Mouse (Mus musculus): ENCODE results near the gene Cgref1. TPM values are rescaled to one million over a fixed set of nuclear protein-coding genes. Genes with fewer than 3 reads are reported as not detected.

The Cgref1 gene
- polyA plus RNA-seq, 1 experiment from 2014 or later: 14.2 TPM

DNA sequence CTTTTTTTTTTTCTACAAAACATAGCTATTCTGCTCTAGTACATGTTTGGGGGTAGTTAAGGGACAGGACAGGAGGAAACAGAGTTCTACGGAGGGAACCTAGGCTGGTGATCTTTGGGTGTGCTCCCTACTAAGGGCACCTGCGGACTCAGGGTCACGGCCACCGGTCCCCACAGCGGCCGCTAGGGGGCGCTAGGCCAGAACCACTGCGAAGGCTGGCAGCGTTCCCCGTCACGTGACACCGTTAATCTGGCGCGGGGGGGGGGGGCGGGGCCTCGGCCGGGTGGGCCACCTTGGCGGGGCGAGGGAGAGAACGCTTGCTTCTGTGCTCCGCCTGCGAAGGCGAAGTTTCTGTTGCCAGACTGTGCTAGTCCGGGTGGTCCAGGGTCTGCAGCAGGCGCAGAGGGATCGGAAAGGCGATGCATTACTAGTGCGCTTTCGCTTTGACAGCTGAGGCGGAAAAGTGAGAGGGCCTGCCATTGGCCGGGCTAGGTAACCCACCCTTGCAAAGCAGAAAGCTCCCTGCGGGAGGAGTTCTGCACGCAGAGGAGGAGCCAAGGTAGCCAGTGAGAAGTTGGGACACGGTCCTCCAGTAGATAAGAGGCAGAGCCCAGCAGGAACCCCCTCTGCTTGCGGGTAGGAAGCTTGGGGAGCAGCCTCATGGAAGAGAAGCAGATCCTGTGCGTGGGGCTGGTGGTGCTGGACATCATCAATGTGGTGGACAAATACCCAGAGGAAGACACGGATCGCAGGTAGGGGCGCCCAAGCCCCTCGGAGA lies 23.9 kb downstream of the Cgref1 start, which contains the start of gene Khk:
Gene Khk, plus strand, starts transcription at position 176 of the 778 bp plus-strand sequence.
- Histone ChIP-seq H3K9ac (peak within 1 kb of the TSS; percentile 52), H3K4me3 (peak within 1 kb of the TSS; percentile 40), H3K27me3 (peaks cover 15% of the 10 kb centered on the region), H3K27ac (peak within 1 kb of the TSS; percentile 62), H3K4me1 (peaks cover 26% of the 10 kb centered on the region), H3K9me3 (replicated peaks) (no peaks in the 10 kb centered on the region), H3K4me2 (replicated peaks) (peak within 1 kb of the TSS; percentile 70), H3K36me3 (peaks cover 5% of the 10 kb centered on the region; the same call in 1 of the 2 replicates)
- peak; percentile 76 for ATAC-seq (ENCODE audit: low FRiP score)
- under 1% methylated on average over 37 of the region's 40 CpGs for WGBS

DNA sequence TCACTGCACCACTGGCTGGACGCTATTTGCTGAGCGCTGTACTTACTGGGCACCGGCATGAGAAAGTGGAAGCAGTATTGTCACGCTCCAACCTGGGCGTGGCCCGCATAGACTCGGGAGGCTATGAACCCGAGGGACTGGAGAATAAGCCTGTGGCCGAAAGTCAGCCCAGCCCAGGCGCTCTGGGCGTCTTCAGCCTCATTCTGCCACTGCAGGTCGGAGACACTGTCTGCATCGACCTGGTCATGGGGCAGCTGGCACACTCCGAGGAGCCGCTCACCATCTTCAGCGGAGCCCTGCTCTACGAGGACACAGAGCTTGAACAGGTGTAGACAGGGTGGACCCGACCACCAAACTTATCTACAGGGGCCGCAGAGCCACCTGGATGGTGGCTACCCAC lies 24.8 kb downstream of the Cgref1 start:
- H3K4me2 ChIP-seq (replicated peaks): peak overlapping the region; percentile 70
- peaks cover 5% of the 10 kb centered on the region; the same call in 1 of the 2 replicates for H3K36me3 ChIP-seq
- ATAC-seq (ENCODE audit: low FRiP score): peak; percentile 24; the same call in 1 of the 2 replicates
- peaks cover 15% of the 10 kb centered on the region for H3K27me3 ChIP-seq
- H3K27ac ChIP-seq: no peak overlapping the region
- peaks cover 31% of the 10 kb centered on the region for H3K4me1 ChIP-seq
- H3K9ac ChIP-seq: no peak overlapping the region
- 66% methylated on average over 19 of the region's 19 CpGs for WGBS
- no peaks in the 10 kb centered on the region for H3K9me3 ChIP-seq (replicated peaks)
- no peak overlapping the region for H3K4me3 ChIP-seq

DNA sequence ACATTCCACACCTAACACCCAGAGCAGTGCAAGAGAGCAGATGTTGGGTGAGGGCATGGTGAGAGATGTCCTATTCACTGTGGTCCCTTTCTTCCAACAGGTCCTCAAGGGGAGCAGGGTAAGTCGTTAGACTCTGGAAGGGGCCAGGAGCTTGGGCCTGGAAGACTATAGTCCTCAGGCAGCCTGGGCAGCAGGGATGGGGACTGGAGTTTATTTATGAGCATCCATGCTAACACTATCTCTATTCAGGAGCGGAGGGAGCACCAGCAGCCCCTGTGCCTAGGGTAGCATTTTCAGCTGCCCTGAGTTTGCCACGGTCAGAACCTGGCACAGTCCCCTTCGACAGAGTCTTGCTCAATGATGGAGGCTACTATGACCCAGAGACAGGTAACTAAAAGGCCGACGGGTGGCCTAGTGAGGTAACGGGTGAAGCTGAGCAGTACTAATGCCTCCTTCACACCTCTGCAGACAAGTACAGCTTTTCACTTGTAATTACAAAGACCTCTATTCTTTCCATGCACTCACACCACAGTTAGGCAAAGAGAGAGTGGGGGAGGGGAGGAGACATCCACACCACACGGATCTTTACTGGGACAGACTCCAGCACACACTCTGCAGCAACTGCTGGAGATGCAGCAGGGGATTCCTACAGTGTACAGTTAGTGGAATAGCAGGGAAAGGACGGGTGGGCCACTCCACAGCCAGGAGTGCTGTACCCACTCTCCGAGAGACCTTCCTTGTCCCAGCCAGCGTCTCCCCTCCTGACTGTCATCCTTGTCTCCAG lies 25.4 kb downstream of the Cgref1 start:
- Histone ChIP-seq H3K27ac (no peak overlapping the region), H3K9me3 (replicated peaks) (no peaks in the 10 kb centered on the region), H3K4me1 (peaks cover 37% of the 10 kb centered on the region), H3K4me2 (replicated peaks) (peak overlapping the region; percentile 70; the same call in 1 of the 2 replicates), H3K9ac (no peak overlapping the region), H3K36me3 (peaks cover 5% of the 10 kb centered on the region; the same call in 1 of the 2 replicates), H3K4me3 (no peak overlapping the region), H3K27me3 (peaks cover 15% of the 10 kb centered on the region)
- ATAC-seq (ENCODE audit: low FRiP score): no peak
- 73% methylated on average over 11 of the region's 11 CpGs for WGBS

DNA sequence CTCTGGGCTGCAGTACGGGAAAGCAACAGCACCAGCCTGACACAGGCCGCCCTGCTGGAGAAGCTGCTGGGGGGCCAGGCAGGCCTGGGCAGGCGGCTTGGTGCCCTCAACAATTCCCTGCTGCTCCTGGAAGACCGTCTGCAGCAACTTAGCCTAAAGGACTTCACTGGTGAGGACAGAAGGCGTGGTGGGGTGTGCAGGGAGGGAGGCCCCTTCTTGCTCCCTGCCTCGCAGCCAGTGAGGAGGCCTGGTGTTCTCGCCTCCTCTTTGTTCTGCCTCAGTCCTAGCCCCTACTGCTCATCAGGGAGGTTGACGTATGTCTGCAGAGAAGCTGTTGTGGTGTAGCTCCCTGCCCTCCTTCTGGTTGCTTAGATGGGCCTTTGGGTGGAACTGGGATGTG lies 26.7 kb downstream of the Cgref1 start:
- no peak overlapping the region for H3K4me2 ChIP-seq (replicated peaks)
- 69% methylated on average over 8 of the region's 8 CpGs for WGBS
- peaks cover 47% of the 10 kb centered on the region for H3K4me1 ChIP-seq
- no peak overlapping the region for H3K4me3 ChIP-seq
- H3K9ac ChIP-seq: no peak overlapping the region
- H3K9me3 ChIP-seq (replicated peaks): no peaks in the 10 kb centered on the region
- no peak overlapping the region for H3K27ac ChIP-seq
- H3K27me3 ChIP-seq: peaks cover 5% of the 10 kb centered on the region; the same call in 1 of the 2 replicates
- no peak for ATAC-seq (ENCODE audit: low FRiP score)
- H3K36me3 ChIP-seq: peaks cover 5% of the 10 kb centered on the region; the same call in 1 of the 2 replicates

DNA sequence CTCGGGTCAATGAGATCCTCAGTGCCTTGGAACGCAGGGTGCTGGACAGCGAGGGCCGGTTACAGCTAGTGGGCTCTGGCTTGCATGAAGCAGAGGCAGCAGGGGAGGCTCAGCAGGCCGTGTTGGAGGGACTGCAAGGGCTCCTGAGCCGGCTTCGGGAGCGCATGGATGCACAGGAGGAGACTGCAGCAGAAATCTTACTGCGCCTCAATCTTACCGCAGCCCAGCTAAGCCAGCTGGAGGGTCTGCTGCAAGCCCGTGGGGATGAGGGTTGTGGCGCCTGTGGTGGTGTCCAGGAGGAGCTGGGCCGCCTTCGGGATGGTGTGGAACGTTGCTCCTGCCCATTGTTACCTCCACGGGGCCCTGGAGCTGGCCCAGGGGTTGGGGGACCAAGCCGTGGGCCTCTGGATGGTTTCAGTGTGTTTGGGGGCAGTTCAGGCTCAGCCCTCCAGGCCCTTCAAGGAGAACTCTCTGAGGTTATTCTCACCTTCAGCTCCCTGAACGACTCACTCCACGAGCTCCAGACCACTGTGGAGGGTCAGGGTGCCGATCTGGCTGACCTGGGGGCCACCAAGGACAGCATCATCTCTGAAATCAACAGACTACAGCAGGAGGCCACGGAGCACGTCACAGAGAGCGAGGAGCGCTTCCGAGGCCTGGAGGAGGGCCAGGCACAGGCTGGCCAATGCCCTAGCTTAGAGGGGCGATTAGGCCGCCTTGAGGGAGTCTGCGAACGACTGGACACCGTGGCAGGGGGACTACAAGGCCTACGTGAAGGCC lies 27.3 kb downstream of the Cgref1 start:
- no peak overlapping the region for H3K9ac ChIP-seq
- H3K9me3 ChIP-seq (replicated peaks): no peaks in the 10 kb centered on the region
- no peak overlapping the region for H3K4me2 ChIP-seq (replicated peaks)
- H3K4me1 ChIP-seq: peaks cover 52% of the 10 kb centered on the region
- no peak for ATAC-seq (ENCODE audit: low FRiP score)
- H3K36me3 ChIP-seq: peaks cover 5% of the 10 kb centered on the region; the same call in 1 of the 2 replicates
- no peak overlapping the region for H3K4me3 ChIP-seq
- peaks cover 5% of the 10 kb centered on the region; the same call in 1 of the 2 replicates for H3K27me3 ChIP-seq
- WGBS: 87% methylated on average over 31 of the region's 31 CpGs
- no peak overlapping the region for H3K27ac ChIP-seq

DNA sequence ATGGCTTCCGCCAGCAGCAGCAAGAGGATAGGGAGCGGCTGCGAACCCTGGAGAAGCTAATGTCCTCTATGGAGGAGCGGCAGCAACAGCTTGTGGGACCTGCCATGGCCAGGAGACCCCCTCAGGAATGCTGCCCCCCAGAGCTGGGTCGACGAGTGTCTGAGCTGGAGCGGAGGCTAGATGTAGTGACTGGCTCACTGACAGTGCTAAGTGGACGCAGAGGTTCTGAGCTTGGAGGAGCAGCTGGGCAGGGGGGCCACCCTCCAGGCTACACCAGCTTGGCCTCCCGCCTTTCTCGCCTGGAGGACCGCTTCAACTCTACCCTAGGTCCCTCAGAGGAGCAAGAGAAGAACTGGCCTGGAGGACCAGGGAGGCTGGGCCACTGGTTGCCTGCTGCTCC lies 28.0 kb downstream of the Cgref1 start:
- H3K36me3 ChIP-seq: peaks cover 5% of the 10 kb centered on the region; the same call in 1 of the 2 replicates
- no peak overlapping the region for H3K4me3 ChIP-seq
- 86% methylated on average over 11 of the region's 11 CpGs for WGBS
- H3K4me1 ChIP-seq: peaks cover 52% of the 10 kb centered on the region
- ATAC-seq (ENCODE audit: low FRiP score): no peak
- H3K4me2 ChIP-seq (replicated peaks): no peak overlapping the region
- H3K9me3 ChIP-seq (replicated peaks): no peaks in the 10 kb centered on the region
- H3K27me3 ChIP-seq: no peaks in the 10 kb centered on the region
- H3K9ac ChIP-seq: no peak overlapping the region
- no peak overlapping the region for H3K27ac ChIP-seq

DNA sequence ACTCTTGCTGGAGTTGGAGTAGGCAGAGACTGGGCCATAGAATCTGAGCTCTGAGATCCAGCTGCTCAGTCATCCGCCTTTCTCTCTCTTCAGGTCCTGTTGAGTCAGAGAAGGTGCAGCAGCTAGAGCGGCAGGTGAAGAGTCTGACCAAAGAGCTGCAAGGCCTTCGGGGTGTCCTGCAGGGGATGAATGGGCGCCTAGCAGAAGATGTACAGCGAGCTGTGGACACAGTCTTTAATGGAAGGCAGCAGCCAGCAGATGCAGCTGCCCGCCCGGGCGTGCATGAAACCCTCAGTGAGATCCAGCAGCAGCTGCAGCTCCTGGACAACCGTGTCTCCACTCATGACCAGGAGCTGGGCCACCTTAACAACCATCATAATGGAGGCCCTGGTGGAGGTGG lies 28.6 kb downstream of the Cgref1 start:
- peaks cover 51% of the 10 kb centered on the region for H3K4me1 ChIP-seq
- no peak for ATAC-seq (ENCODE audit: low FRiP score)

DNA sequence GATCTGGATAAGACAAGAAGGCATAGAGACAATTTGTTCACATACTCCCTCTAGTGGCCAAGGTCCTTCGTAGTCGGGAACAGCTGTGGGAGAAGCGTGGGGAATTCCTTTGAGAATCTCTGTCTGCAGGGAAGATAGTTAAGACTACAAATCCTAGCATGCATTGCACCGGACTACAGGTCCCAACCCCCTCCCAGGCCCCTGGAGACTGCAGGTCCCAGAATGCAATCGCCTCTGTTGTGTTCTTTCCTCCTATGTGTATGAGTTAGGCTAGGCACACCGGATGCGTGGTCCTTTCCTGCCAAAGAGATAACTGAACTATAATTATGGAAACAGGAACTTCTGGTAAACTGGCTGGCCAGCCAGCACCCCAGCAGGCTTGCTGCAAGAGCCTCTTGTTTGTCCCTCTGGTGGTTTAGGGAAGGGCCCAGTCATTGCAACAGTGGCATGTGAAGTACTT lies 29.4 kb downstream of the Cgref1 start:
- WGBS: 9% methylated on average over 7 of the region's 7 CpGs
- ATAC-seq (ENCODE audit: low FRiP score): peak; percentile 82
- H3K9me3 ChIP-seq (replicated peaks): no peaks in the 10 kb centered on the region
- H3K4me1 ChIP-seq: peaks cover 45% of the 10 kb centered on the region
- H3K9ac ChIP-seq: no peak overlapping the region
- peak overlapping the region; percentile 31 for H3K4me3 ChIP-seq
- no peaks in the 10 kb centered on the region for H3K27me3 ChIP-seq
- peak overlapping the region; percentile 46 for H3K4me2 ChIP-seq (replicated peaks)
- peaks cover 5% of the 10 kb centered on the region; the same call in 1 of the 2 replicates for H3K36me3 ChIP-seq
- H3K27ac ChIP-seq: no peak overlapping the region

More for the DNA sequence above, 28.6 kb downstream of the Cgref1 start:
- no peak overlapping the region for H3K27ac ChIP-seq
- no peaks in the 10 kb centered on the region for H3K9me3 ChIP-seq (replicated peaks)
- H3K9ac ChIP-seq: no peak overlapping the region
- H3K36me3 ChIP-seq: peaks cover 5% of the 10 kb centered on the region; the same call in 1 of the 2 replicates
- no peaks in the 10 kb centered on the region for H3K27me3 ChIP-seq
- no peak overlapping the region for H3K4me3 ChIP-seq
- no peak overlapping the region for H3K4me2 ChIP-seq (replicated peaks)
- 91% methylated on average over 9 of the region's 9 CpGs for WGBS

DNA sequence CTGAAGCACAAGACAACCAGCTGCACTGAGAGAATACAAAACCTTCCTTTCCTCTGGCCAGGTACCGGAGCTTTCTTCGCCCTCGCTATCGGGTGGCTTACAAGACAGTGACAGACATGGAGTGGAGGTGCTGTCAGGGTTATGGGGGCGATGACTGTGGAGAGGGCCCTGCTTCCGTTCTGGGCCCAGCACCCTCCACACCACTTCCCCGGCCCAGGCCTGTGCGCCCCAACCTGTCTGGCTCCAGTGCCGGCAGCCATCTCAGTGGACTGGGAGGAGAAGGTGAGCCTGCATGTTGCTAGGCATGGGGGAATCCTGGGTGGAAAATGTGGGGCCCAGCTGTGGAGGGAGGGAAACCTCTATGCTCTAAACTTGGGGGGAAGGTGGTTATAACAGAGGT lies 29.9 kb downstream of the Cgref1 start:
- ATAC-seq (ENCODE audit: low FRiP score): peak; percentile 39
- H3K4me1 ChIP-seq: peaks cover 39% of the 10 kb centered on the region
- WGBS: 62% methylated on average over 9 of the region's 9 CpGs
- H3K9me3 ChIP-seq (replicated peaks): no peaks in the 10 kb centered on the region
- H3K27me3 ChIP-seq: no peaks in the 10 kb centered on the region
- peak overlapping the region; percentile 55 for H3K9ac ChIP-seq
- H3K27ac ChIP-seq: peak overlapping the region; percentile 86
- peak overlapping the region; percentile 46 for H3K4me2 ChIP-seq (replicated peaks)
- H3K36me3 ChIP-seq: peaks cover 5% of the 10 kb centered on the region; the same call in 1 of the 2 replicates
- H3K4me3 ChIP-seq: peak overlapping the region; percentile 31

DNA sequence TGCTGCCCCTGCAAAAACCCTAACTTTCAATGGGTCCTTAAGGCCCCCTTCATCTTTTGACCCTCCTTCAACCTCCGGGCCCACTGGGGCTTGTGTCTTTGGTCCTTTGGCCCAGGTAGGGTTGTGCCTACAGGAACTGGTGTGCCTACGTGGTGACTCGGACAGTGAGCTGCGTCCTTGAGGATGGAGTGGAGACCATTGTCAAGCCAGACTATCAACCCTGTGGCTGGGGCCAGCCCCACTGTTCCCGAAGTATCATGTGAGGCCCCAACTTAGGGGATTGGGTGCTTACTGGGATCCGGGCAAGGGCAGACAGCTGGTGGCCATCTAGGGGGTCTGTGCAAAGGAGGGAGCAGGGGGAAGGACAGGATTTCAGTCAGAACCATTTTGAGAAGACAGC lies 30.5 kb downstream of the Cgref1 start:
- Histone ChIP-seq H3K27ac (peak overlapping the region; percentile 86), H3K27me3 (no peaks in the 10 kb centered on the region), H3K36me3 (peaks cover 5% of the 10 kb centered on the region; the same call in 1 of the 2 replicates), H3K9me3 (replicated peaks) (no peaks in the 10 kb centered on the region), H3K9ac (peak overlapping the region; percentile 55), H3K4me3 (peak overlapping the region; percentile 31), H3K4me1 (peaks cover 37% of the 10 kb centered on the region), H3K4me2 (replicated peaks) (peak overlapping the region; percentile 46)
- no peak for ATAC-seq (ENCODE audit: low FRiP score)
- 68% methylated on average over 6 of the region's 6 CpGs for WGBS

DNA sequence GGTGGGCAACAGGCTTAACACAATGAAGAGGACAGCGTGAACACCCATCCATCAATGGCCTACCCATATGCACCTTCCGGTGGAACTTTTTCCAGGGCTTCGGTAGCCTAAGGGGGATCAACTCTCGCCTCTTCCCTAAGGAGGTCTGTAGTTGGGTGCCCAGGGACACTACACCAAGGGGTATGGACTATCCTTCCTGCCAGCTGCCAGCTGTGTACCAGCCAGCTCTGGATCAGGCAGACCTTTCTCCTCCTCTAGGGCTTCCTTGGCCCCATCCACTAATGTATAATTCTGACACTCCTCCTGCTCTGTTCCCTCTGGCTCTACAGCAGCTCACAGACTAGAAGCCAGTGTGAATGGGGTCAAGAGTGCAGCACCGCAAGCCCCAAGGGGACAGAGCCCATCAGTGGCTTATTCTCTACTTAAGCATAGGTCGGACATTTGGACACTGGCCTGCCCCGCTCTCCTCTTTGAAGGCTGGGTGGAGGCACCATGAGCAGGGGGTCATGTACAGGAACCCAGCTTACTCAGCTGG lies 31.2 kb downstream of the Cgref1 start:
- Histone ChIP-seq H3K9ac (peak overlapping the region; percentile 55), H3K27me3 (no peaks in the 10 kb centered on the region), H3K9me3 (replicated peaks) (no peaks in the 10 kb centered on the region), H3K4me2 (replicated peaks) (peak overlapping the region; percentile 46), H3K27ac (peak overlapping the region; percentile 86), H3K36me3 (peaks cover 5% of the 10 kb centered on the region; the same call in 1 of the 2 replicates), H3K4me1 (peaks cover 37% of the 10 kb centered on the region), H3K4me3 (peak overlapping the region; percentile 31)
- no peak for ATAC-seq (ENCODE audit: low FRiP score)
- 56% methylated on average over 7 of the region's 7 CpGs for WGBS

All from hindbrain, embryonic 12.5 days (tissue).